Mouse (Mus musculus) kidney, adult 2 months (tissue): Measurements from ENCODE around the gene Spock1. TPM values are rescaled to one million over a fixed set of nuclear protein-coding genes. Genes with fewer than 3 reads are reported as not detected.
"Not testable (repeated sequence)": the region's sequence is repeated elsewhere in the genome, so short reads cannot be mapped to it uniquely, and the experiment has no call there.

Source experiments
- DNase-seq: peaks from one replicate; pipeline ENCODE4 v3.0.0; 2021
- H3K27ac ChIP-seq: fragments of 200-500 bp; 2 replicates; pipeline ENCODE4 v1.5.1; 2012; ENCODE audit warnings: low read depth, low read length, control low read depth, inconsistent platforms; ENCODE audit not compliant: insufficient read depth
- H3K27me3 ChIP-seq: fragments of 200-500 bp; replicated peaks from 2 replicates; pipeline ENCODE4 v1.6.1; 2012; ENCODE audit warnings: mild to moderate bottlenecking, moderate library complexity, low read length, inconsistent platforms; ENCODE audit not compliant: control insufficient read depth, insufficient read depth
- H3K36me3 ChIP-seq: fragments of 200-500 bp; 2 replicates; pipeline ENCODE4 v1.6.1; 2012; ENCODE audit warnings: mild to moderate bottlenecking, moderate library complexity, low read length, inconsistent platforms; ENCODE audit not compliant: control insufficient read depth, insufficient read depth
- H3K4me1 ChIP-seq: fragments of 200-500 bp; 2 replicates; pipeline ENCODE4 v1.6.1; 2011; ENCODE audit warnings: low read length; ENCODE audit not compliant: control insufficient read depth, insufficient read depth
- H3K4me3 ChIP-seq: fragments of 200-500 bp; 2 replicates; pipeline ENCODE4 v1.5.1; 2011; ENCODE audit warnings: mild to moderate bottlenecking, low read depth, low read length, control low read depth; ENCODE audit not compliant: insufficient read depth
- CTCF ChIP-seq: fragments of 200-500 bp; conservative IDR thresholded peaks from 2 replicates; pipeline ENCODE4 v1.5.1; 2011; ENCODE audit warnings: low read depth, mild to moderate bottlenecking, control low read depth, low read length, moderate library complexity, mixed read lengths; ENCODE audit not compliant: insufficient read depth, insufficient read length
- POLR2A ChIP-seq: fragments of 200-500 bp; IDR thresholded peaks from one replicate; pipeline ENCODE4 v1.6.1; 2011; ENCODE audit warnings: low read depth, low read length, control low read depth
- WGBS: fragments of 180-500 bp; shearing (Covaris S2); methylation state at CpG from one replicate; pipeline ENCODE4 v1.1.7; 2018; 5-methylcytosine and 5-hydroxymethylcytosine counted together
- polyA plus RNA-seq: library from polyadenylated mRNA; depleted of rRNA; stranded (reverse); fragments of >200 nt; gene quantifications from 2 replicates; pipeline ENCODE4 v1.2.3, GENCODE M21; 2012

The Spock1 gene
- polyA plus RNA-seq, 1 experiment: 0.19 TPM

DNA sequence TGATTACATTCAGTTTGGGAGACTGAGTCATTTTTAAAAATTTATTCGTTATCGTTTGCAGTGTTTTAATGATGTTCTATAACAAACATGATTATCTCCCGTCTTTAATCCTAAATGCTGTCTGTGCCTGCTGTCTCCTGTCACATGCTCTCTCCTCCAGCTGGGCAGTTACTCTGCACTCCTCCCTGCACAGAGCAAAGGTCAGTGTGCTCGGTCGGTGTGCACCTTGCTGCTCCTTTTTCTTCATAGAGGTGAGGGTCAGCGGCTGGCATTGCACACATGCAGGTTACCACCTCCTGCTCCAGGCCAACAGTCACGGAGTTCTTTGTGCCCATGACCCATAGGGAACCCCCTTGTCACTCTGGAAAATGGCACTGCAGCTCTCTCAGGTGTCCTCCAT, 411.4 kb downstream of the Spock1 start:
- WGBS: 49% methylated on average over 7 of the region's 7 CpGs
- H3K27ac ChIP-seq: no peak overlapping the region
- no peaks in the 10 kb centered on the region for H3K36me3 ChIP-seq
- no peak for TF ChIP-seq CTCF
- TF ChIP-seq POLR2A: no peak
- H3K4me1 ChIP-seq: no peaks in the 10 kb centered on the region
- peak; percentile 33 for DNase-seq
- no peaks in the 10 kb centered on the region for H3K27me3 ChIP-seq
- H3K4me3 ChIP-seq: no peak overlapping the region

DNA sequence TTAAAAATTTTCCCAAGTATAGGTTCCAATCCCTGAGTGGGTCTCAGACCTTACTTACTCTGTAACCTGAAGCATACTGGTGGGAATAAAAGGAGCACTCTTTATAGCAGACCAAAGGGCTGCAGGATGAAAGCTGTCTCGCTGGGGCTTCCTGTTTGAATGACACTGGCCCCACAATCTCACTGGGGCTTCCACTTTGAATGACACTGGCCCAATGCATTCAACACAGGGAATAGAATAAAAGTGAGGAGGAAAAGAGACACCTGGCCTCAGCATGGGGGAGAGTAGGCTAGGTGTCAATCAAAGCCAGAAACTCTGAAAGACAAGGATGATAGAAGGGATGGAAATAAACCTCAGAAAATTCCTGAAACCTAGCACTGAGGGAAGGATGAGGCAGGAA, 413.3 kb downstream of the Spock1 start:
- 39% methylated on average over 1 of the region's 1 CpGs for WGBS
- Histone ChIP-seq H3K4me1 (no peaks in the 10 kb centered on the region), H3K27me3 (no peaks in the 10 kb centered on the region), H3K27ac (no peak overlapping the region), H3K4me3 (no peak overlapping the region), H3K36me3 (no peaks in the 10 kb centered on the region)
- TF ChIP-seq CTCF: no peak
- no peak for TF ChIP-seq POLR2A
- DNase-seq: no peak

DNA sequence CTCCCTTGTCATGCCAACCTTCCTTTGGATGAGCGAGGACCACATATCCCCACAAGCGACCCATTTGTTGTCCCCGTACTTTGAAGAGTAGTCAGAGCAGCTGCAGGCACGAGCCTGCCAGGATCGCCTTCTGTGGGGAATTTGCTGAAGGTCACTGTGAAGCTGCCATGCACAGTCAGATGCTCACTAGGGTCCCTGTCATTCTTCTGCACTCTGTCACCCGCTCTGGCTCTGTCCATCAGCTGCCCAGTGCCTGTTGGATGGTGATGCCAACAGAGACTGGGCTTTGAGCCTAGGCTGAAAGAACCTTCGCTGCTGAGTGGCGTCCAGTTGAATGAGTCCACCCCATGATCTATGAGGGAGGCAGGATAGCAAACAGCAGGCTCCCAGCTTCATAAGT, 419.2 kb downstream of the Spock1 start:
- H3K27ac ChIP-seq: no peak overlapping the region
- H3K36me3 ChIP-seq: no peaks in the 10 kb centered on the region
- no peaks in the 10 kb centered on the region for H3K4me1 ChIP-seq
- WGBS: 92% methylated on average over 8 of the region's 8 CpGs
- TF ChIP-seq CTCF (no peak), POLR2A (no peak)
- no peak for DNase-seq
- no peak overlapping the region for H3K4me3 ChIP-seq
- no peaks in the 10 kb centered on the region for H3K27me3 ChIP-seq

DNA sequence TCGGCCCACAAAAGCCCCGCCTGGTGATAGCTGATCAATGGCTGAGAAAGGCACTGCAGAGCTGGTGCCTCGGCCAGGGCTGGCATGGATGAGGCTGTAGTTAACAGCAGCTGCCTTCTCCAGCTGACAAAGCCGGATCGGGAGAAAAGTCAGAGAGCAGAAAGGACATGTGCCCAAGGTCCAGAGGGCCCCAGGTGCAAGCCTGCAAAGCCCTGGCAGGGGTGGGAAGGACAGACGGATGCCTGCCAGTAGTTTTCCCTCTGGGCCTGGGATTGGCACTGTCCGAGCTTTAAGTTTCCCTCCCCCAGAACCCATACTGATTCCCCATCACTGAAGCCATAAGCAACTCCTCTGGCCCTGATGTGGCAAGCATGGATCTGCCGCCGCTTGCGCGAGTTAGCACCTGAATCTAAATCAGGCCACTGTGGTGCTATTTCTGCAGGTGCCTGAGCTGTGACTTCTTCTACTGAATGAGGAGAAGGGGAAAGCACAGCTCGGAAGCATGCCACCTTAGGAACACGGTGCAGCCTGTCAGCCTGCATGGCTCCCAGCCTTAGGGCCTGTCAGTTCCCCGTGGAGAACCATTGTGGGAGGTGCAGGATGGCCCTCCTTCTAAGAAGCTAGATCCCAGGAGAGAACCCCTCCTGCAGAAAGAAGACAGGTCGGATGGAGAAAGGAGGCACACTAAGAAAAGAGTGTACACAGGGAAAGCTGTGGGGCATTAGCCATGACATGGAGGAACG, 423.5 kb downstream of the Spock1 start:
- H3K4me1 ChIP-seq: no peaks in the 10 kb centered on the region
- H3K27me3 ChIP-seq: no peaks in the 10 kb centered on the region
- H3K36me3 ChIP-seq: no peaks in the 10 kb centered on the region
- 78% methylated on average over 16 of the region's 16 CpGs for WGBS
- TF ChIP-seq CTCF: no peak
- TF ChIP-seq POLR2A: no peak
- no peak for DNase-seq
- no peak overlapping the region for H3K4me3 ChIP-seq
- H3K27ac ChIP-seq: no peak overlapping the region

DNA sequence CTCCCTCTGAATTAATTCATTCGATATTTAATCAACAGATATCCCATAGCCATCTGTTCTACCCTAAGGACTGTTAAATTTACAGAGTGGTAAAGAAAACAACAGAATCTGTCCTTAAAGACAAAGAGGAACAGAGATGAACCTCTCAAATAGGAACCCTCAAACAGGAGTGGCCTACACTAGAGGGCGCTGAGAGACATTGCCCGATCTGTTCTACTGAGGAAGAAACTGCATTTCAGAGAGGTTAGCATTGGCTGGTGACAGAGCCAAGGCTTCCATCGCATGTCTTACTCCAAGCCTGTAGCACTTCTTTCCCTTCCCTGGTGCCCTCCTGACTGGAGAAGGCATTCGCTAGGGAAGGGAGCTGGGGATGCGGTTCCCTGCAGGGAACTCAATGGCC, 431.4 kb downstream of the Spock1 start:
- H3K4me3 ChIP-seq: no peak overlapping the region
- no peaks in the 10 kb centered on the region for H3K4me1 ChIP-seq
- no peak overlapping the region for H3K27ac ChIP-seq
- no peaks in the 10 kb centered on the region for H3K36me3 ChIP-seq
- 30% methylated on average over 6 of the region's 6 CpGs for WGBS
- TF ChIP-seq POLR2A: no peak
- TF ChIP-seq CTCF: peak; percentile 50
- no peaks in the 10 kb centered on the region for H3K27me3 ChIP-seq
- DNase-seq: peak; percentile 18

DNA sequence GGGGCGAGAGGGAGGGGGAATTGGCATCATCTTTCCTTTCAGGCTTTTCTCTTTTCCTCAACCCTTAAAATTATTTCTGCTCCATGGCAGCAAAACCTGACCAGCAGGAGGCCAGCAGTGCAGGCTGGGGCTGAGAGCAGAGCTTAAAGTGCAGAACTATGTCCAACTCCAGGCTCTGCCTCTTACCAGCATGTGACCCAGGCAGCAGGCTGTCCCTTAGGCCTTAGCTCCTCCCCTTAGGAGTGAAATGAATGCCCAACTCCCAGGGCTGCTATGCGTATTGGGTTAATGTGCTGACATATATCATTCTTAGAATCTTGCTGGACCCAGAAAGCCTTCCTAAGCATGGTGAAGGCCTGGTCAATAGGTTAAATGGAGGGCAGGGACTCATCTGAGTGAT, 434.1 kb downstream of the Spock1 start:
- TF ChIP-seq CTCF: no peak
- TF ChIP-seq POLR2A: no peak
- H3K4me1 ChIP-seq: no peaks in the 10 kb centered on the region
- DNase-seq: no peak
- WGBS: 59% methylated on average over 2 of the region's 2 CpGs
- no peaks in the 10 kb centered on the region for H3K27me3 ChIP-seq
- H3K27ac ChIP-seq: no peak overlapping the region
- no peaks in the 10 kb centered on the region for H3K36me3 ChIP-seq
- no peak overlapping the region for H3K4me3 ChIP-seq

DNA sequence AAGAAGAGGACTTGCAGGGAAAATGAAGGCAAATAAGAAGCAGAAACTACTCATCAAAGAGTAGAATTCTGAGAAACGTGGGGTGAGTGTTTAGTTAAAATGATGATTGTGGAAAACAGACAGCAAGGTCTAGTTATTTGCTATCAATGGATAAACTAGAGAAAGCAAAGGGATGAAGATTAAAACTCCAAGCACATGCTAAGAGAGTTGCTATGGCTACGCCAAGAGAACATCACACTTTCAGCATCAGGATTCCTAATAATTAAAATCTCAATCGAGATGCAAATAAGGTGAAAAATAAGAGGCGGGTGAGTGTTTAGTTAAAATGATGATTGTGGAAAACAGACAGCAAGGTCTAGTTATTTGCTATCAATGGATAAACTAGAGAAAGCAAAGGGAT, 437.2 kb downstream of the Spock1 start:
- 82% methylated on average over 4 of the region's 4 CpGs for WGBS
- not testable (repeated sequence) for H3K4me1 ChIP-seq, DNase-seq, H3K27ac ChIP-seq, H3K4me3 ChIP-seq, H3K27me3 ChIP-seq, H3K36me3 ChIP-seq
